Mouse (Mus musculus) heart, embryonic 12.5 days (tissue): ENCODE measurements around the gene Lexm. TPM values are rescaled to one million over a fixed set of nuclear protein-coding genes. Genes with fewer than 3 reads are reported as not detected.

Experiments
- ATAC-seq: fragments of 200-750 bp; cut with Nextera tagmentation; 2 replicates; pipeline ENCODE4 v1.8.0; 2017; ENCODE audit warnings: moderate TSS enrichment, moderate library complexity; ENCODE audit not compliant: insufficient number of reproducible peaks, low FRiP score
- H3K27ac ChIP-seq: fragments of 300-500 bp; sonication (generic); 2 replicates; pipeline ENCODE4 v1.5.1; 2016; ENCODE audit warnings: mild to moderate bottlenecking, moderate library complexity; ENCODE audit not compliant: poor library complexity, severe bottlenecking
- H3K27me3 ChIP-seq: fragments of 300-500 bp; sonication (generic); replicated peaks from 2 replicates; pipeline ENCODE4 v1.6.1; 2016; ENCODE audit warnings: mild to moderate bottlenecking, moderate library complexity
- H3K36me3 ChIP-seq: fragments of 300-500 bp; sonication (generic); 2 replicates; pipeline ENCODE4 v1.6.1; 2016; ENCODE audit warnings: mild to moderate bottlenecking, moderate library complexity
- H3K4me1 ChIP-seq: fragments of 300-500 bp; sonication (generic); replicated peaks from 2 replicates; pipeline ENCODE4 v1.6.1; 2016; ENCODE audit warnings: mild to moderate bottlenecking
- H3K4me2 ChIP-seq: fragments of 300-500 bp; sonication (generic); 2 replicates; pipeline ENCODE4 v1.6.1; 2016; ENCODE audit warnings: mild to moderate bottlenecking, moderate library complexity
- H3K4me3 ChIP-seq: fragments of 300-500 bp; sonication (generic); 2 replicates; pipeline ENCODE4 v1.5.1; 2016; ENCODE audit warnings: mild to moderate bottlenecking
- H3K9ac ChIP-seq: fragments of 300-500 bp; sonication (generic); 2 replicates; pipeline ENCODE4 v1.6.1; 2016; ENCODE audit warnings: mild to moderate bottlenecking, moderate library complexity
- H3K9me3 ChIP-seq: fragments of 300-500 bp; sonication (generic); replicated peaks from 2 replicates; pipeline ENCODE4 v1.6.1; 2016; ENCODE audit warnings: mild to moderate bottlenecking, moderate library complexity
- WGBS: fragments of 180-500 bp; shearing (Covaris S2); methylation state at CpG from one replicate; pipeline ENCODE4 v1.1.7; 2016; 5-methylcytosine and 5-hydroxymethylcytosine counted together
- polyA plus RNA-seq: library from polyadenylated mRNA; unstranded; fragments of >200 nt; fragmentation: Nextera tagmentation; extraction: Ambion mirVana; gene quantifications from 2 replicates; pipeline ENCODE4 v1.2.1, GENCODE M21; 2016

Lexm gene
- polyA plus RNA-seq, 1 experiment from 2014 or later = 0.50 TPM

- ATAC-seq = peak; percentile 65
- no peak overlapping the region for H3K4me3 ChIP-seq
- no peaks in the 10 kb centered on the region for H3K9me3 ChIP-seq
- H3K27ac ChIP-seq = peak overlapping the region; percentile 78; the same call in 1 of the 2 replicates
- H3K4me1 ChIP-seq = peaks cover 36% of the 10 kb centered on the region
- H3K36me3 ChIP-seq = peaks cover 71% of the 10 kb centered on the region
- H3K4me2 ChIP-seq = peak overlapping the region; percentile 53
- 59% methylated on average over 12 of the region's 12 CpGs for WGBS
- no peaks in the 10 kb centered on the region for H3K27me3 ChIP-seq
- H3K9ac ChIP-seq = no peak overlapping the region
Observed at GRCm38 (mm10) chr4:106582428-106583153, 34.5 kb downstream of the Lexm start.

GRCm38 (mm10) chr4:106581865-106582204 lies 35.2 kb downstream of the Lexm start:
- Histone ChIP-seq H3K9me3 (no peaks in the 10 kb centered on the region), H3K27me3 (no peaks in the 10 kb centered on the region), H3K36me3 (peaks cover 70% of the 10 kb centered on the region), H3K4me2 (peak overlapping the region; percentile 53), H3K9ac (no peak overlapping the region), H3K27ac (peak overlapping the region; percentile 78), H3K4me1 (peaks cover 36% of the 10 kb centered on the region), H3K4me3 (0 out of 2 replicates have a peak overlapping the region, but pooled peaks have one; percentile 5)
- WGBS = 45% methylated on average over 15 of the region's 15 CpGs
- ATAC-seq = 0 out of 2 replicates have a peak, but pooled peaks have one; percentile 3

- peaks cover 70% of the 10 kb centered on the region for H3K36me3 ChIP-seq
- peak overlapping the region; percentile 78 for H3K27ac ChIP-seq
- H3K4me3 ChIP-seq = 0 out of 2 replicates have a peak overlapping the region, but pooled peaks have one; percentile 5
- H3K4me1 ChIP-seq = peaks cover 36% of the 10 kb centered on the region
- no peaks in the 10 kb centered on the region for H3K9me3 ChIP-seq
- ATAC-seq = 0 out of 2 replicates have a peak, but pooled peaks have one; percentile 49
- 34% methylated on average over 14 of the region's 14 CpGs for WGBS
- H3K4me2 ChIP-seq = peak overlapping the region; percentile 53
- no peaks in the 10 kb centered on the region for H3K27me3 ChIP-seq
- H3K9ac ChIP-seq = no peak overlapping the region
Observed at GRCm38 (mm10) chr4:106581176-106581864, 35.7 kb downstream of the Lexm start.

GRCm38 (mm10) chr4:106577511-106577910 lies 39.5 kb downstream of the Lexm start:
- Histone ChIP-seq H3K4me3 (no peak overlapping the region), H3K27me3 (no peaks in the 10 kb centered on the region), H3K9me3 (no peaks in the 10 kb centered on the region), H3K4me1 (peaks cover 38% of the 10 kb centered on the region), H3K9ac (no peak overlapping the region), H3K27ac (no peak overlapping the region), H3K36me3 (peaks cover 61% of the 10 kb centered on the region), H3K4me2 (no peak overlapping the region)
- no peak for ATAC-seq
- WGBS = 79% methylated on average over 7 of the region's 7 CpGs

- Histone ChIP-seq H3K36me3 (peaks cover 86% of the 10 kb centered on the region), H3K9me3 (no peaks in the 10 kb centered on the region), H3K27ac (no peak overlapping the region), H3K9ac (no peak overlapping the region), H3K27me3 (no peaks in the 10 kb centered on the region), H3K4me1 (peaks cover 13% of the 10 kb centered on the region), H3K4me2 (no peak overlapping the region), H3K4me3 (no peak overlapping the region)
- WGBS = 78% methylated on average over 8 of the region's 8 CpGs
- ATAC-seq = no peak
Observed at GRCm38 (mm10) chr4:106575022-106575421, 42.0 kb downstream of the Lexm start.

GRCm38 (mm10) chr4:106571081-106571724 lies 45.8 kb downstream of the Lexm start:
- H3K4me1 ChIP-seq = peaks cover 6% of the 10 kb centered on the region
- H3K9ac ChIP-seq = no peak overlapping the region
- no peak overlapping the region for H3K4me3 ChIP-seq
- 81% methylated on average over 11 of the region's 11 CpGs for WGBS
- H3K4me2 ChIP-seq = no peak overlapping the region
- H3K36me3 ChIP-seq = peaks cover 81% of the 10 kb centered on the region
- no peaks in the 10 kb centered on the region for H3K9me3 ChIP-seq
- ATAC-seq = no peak
- no peak overlapping the region for H3K27ac ChIP-seq
- H3K27me3 ChIP-seq = no peaks in the 10 kb centered on the region

GRCm38 (mm10) chr4:106569680-106570079 lies 47.4 kb downstream of the Lexm start:
- Histone ChIP-seq H3K27ac (no peak overlapping the region), H3K36me3 (peaks cover 92% of the 10 kb centered on the region), H3K4me1 (peaks cover under 1% of the 10 kb centered on the region), H3K4me2 (no peak overlapping the region), H3K27me3 (no peaks in the 10 kb centered on the region), H3K4me3 (no peak overlapping the region), H3K9me3 (no peaks in the 10 kb centered on the region), H3K9ac (no peak overlapping the region)
- no peak for ATAC-seq
- 94% methylated on average over 4 of the region's 4 CpGs for WGBS

- WGBS = 89% methylated on average over 11 of the region's 11 CpGs
- Histone ChIP-seq H3K36me3 (peaks cover 47% of the 10 kb centered on the region), H3K27ac (no peak overlapping the region), H3K27me3 (no peaks in the 10 kb centered on the region), H3K4me2 (peak overlapping the region; percentile 93; the same call in 1 of the 2 replicates), H3K9me3 (no peaks in the 10 kb centered on the region), H3K9ac (no peak overlapping the region), H3K4me3 (no peak overlapping the region), H3K4me1 (peaks cover 36% of the 10 kb centered on the region)
- ATAC-seq = no peak
Observed at GRCm38 (mm10) chr4:106564161-106564560, 52.9 kb downstream of the Lexm start.

- Histone ChIP-seq H3K27me3 (no peaks in the 10 kb centered on the region), H3K27ac (no peak overlapping the region), H3K9ac (peak overlapping the region; percentile 83), H3K9me3 (no peaks in the 10 kb centered on the region), H3K4me1 (peaks cover 36% of the 10 kb centered on the region), H3K4me2 (peak overlapping the region; percentile 93), H3K4me3 (peak overlapping the region; percentile 81), H3K36me3 (peaks cover 42% of the 10 kb centered on the region)
- ATAC-seq = no peak
- 57% methylated on average over 9 of the region's 9 CpGs for WGBS
Observed at GRCm38 (mm10) chr4:106562837-106563790, 53.9 kb downstream of the Lexm start.

- Histone ChIP-seq H3K4me1 (peaks cover 36% of the 10 kb centered on the region), H3K9me3 (no peaks in the 10 kb centered on the region), H3K9ac (peak overlapping the region; percentile 83), H3K27me3 (no peaks in the 10 kb centered on the region), H3K36me3 (peaks cover 31% of the 10 kb centered on the region), H3K4me3 (peak overlapping the region; percentile 81), H3K27ac (no peak overlapping the region), H3K4me2 (peak overlapping the region; percentile 93)
- 25% methylated on average over 6 of the region's 6 CpGs for WGBS
- ATAC-seq = no peak
Observed at GRCm38 (mm10) chr4:106562006-106562405, 55.0 kb downstream of the Lexm start.
